Mouse (Mus musculus) liver, adult 2 months (tissue): ENCODE results near the gene Kcnd3. TPM values are rescaled to one million over a fixed set of nuclear protein-coding genes. Genes with fewer than 3 reads are reported as not detected.

ENCODE experiments used
- DNase-seq: peaks from one replicate; pipeline ENCODE4 v3.0.0-alpha.2; 2011; ENCODE audit warnings: low read depth, low spot score; ENCODE audit errors: extremely low read depth
- H3K27ac ChIP-seq: fragments of 200-500 bp; replicated peaks from 2 replicates; pipeline ENCODE4 v1.5.1; 2012; ENCODE audit warnings: low read depth, mild to moderate bottlenecking, control low read depth, inconsistent platforms, low read length; ENCODE audit not compliant: insufficient read depth
- H3K27me3 ChIP-seq: fragments of 200-500 bp; 2 replicates; pipeline ENCODE4 v1.6.1; 2012; ENCODE audit warnings: mild to moderate bottlenecking, moderate library complexity, low read length, inconsistent platforms; ENCODE audit not compliant: control insufficient read depth, insufficient read depth
- H3K36me3 ChIP-seq: fragments of 200-500 bp; 2 replicates; pipeline ENCODE4 v1.6.1; 2012; ENCODE audit warnings: low read length, inconsistent platforms; ENCODE audit not compliant: control insufficient read depth, insufficient read depth
- H3K4me1 ChIP-seq: fragments of 200-500 bp; 2 replicates; pipeline ENCODE4 v1.6.1; 2011; ENCODE audit warnings: low read length; ENCODE audit not compliant: control insufficient read depth, insufficient read depth
- H3K4me3 ChIP-seq: fragments of 200-500 bp; 2 replicates; pipeline ENCODE4 v1.5.1; 2011; ENCODE audit warnings: low read depth, mild to moderate bottlenecking, control low read depth, low read length, moderate library complexity; ENCODE audit not compliant: insufficient read depth
- H3K79me2 ChIP-seq: fragments of 200-500 bp; 2 replicates; pipeline ENCODE4 v1.6.1; 2012; ENCODE audit warnings: inconsistent platforms, mild to moderate bottlenecking, low read length, moderate library complexity; ENCODE audit not compliant: control insufficient read depth, insufficient read depth
- H3K9ac ChIP-seq: fragments of 200-500 bp; 2 replicates; pipeline ENCODE4 v1.6.1; 2012; ENCODE audit warnings: low read depth, mild to moderate bottlenecking, control low read depth, inconsistent platforms, low read length
- CTCF ChIP-seq: fragments of 200-500 bp; IDR thresholded peaks from 2 replicates; pipeline ENCODE4 v1.5.1; 2011; ENCODE audit warnings: low read depth, low read length, control low read depth
- POLR2A ChIP-seq: fragments of 200-500 bp; IDR thresholded peaks from 2 replicates; pipeline ENCODE4 v1.6.1; 2011; ENCODE audit warnings: low read length, control low read depth; ENCODE audit not compliant: insufficient read depth; ENCODE audit errors: extremely low read depth
- WGBS: fragments of 180-500 bp; shearing (Covaris S2); methylation state at CpG from one replicate; pipeline ENCODE4 v1.1.7; 2018; 5-methylcytosine and 5-hydroxymethylcytosine counted together
- polyA plus RNA-seq: library from polyadenylated mRNA; depleted of rRNA; stranded (reverse); fragments of >200 nt; gene quantifications from 2 replicates; pipeline ENCODE4 v1.2.3, GENCODE M21; 2012
- total RNA-seq: library from RNA; depleted of rRNA; stranded (reverse); fragments of >200 nt; gene quantifications from 2 replicates; pipeline ENCODE4 v1.2.3, GENCODE M21; 2014

Gene Kcnd3
- total and polyA plus RNA-seq, 2 experiments, result under 0.01 to 0.04 TPM

DNA sequence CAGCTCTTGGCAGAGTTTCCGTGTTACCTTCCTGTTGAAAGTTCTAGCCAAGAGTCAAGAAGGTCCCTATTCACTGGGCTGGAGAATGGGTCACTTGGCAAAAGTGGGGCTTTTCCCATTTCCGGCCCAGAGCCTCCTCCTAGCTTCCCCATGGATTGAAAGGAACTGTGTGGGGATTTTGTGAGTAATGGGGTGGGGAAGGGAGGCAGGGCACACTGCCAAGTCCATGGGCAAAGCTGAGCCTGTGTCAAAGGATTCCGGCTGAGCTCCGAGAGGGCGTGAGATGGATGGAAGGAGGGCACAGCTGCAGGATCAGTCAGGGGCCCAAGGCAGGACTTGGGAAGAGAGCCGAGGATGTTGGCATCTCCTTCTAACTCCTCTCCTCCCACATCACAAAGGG is 258.1 kb downstream of the Kcnd3 start:
- no peak overlapping the region for H3K27ac ChIP-seq
- H3K27me3 ChIP-seq, result no peaks in the 10 kb centered on the region
- no peaks in the 10 kb centered on the region for H3K36me3 ChIP-seq
- no peak for TF ChIP-seq CTCF
- no peak for TF ChIP-seq POLR2A
- WGBS, result 86% methylated on average over 6 of the region's 6 CpGs
- no peak overlapping the region for H3K4me3 ChIP-seq
- H3K4me1 ChIP-seq, result peaks cover 4% of the 10 kb centered on the region; the same call in 1 of the 2 replicates
- H3K79me2 ChIP-seq, result no peaks in the 10 kb centered on the region
- H3K9ac ChIP-seq, result no peak overlapping the region
- no peak for DNase-seq

DNA sequence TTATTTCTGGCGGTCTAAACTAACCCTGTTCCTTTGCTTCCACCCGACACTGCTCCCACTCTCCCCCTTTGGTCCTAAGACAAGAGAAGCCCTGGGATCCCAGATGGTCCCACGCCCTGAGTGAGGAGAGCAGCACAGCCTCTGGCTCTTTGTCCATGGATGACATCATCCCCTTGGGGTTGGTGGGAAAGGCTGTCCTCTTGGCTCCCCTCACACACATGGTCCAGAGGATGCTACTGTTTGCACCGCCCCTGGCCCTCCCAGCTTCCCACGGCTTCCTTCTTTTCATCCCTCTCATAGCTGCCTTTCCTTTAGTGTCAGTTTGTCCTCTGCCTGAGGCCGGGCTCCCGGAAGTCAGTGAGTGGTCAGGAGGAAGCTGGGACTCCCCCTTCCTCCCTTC is 259.6 kb downstream of the Kcnd3 start:
- 72% methylated on average over 7 of the region's 7 CpGs for WGBS
- H3K27me3 ChIP-seq, result no peaks in the 10 kb centered on the region
- no peak overlapping the region for H3K4me3 ChIP-seq
- H3K79me2 ChIP-seq, result no peaks in the 10 kb centered on the region
- no peak overlapping the region for H3K27ac ChIP-seq
- TF ChIP-seq CTCF, result no peak
- no peak for TF ChIP-seq POLR2A
- H3K9ac ChIP-seq, result no peak overlapping the region
- DNase-seq, result no peak
- H3K4me1 ChIP-seq, result no peaks in the 10 kb centered on the region
- H3K36me3 ChIP-seq, result no peaks in the 10 kb centered on the region

DNA sequence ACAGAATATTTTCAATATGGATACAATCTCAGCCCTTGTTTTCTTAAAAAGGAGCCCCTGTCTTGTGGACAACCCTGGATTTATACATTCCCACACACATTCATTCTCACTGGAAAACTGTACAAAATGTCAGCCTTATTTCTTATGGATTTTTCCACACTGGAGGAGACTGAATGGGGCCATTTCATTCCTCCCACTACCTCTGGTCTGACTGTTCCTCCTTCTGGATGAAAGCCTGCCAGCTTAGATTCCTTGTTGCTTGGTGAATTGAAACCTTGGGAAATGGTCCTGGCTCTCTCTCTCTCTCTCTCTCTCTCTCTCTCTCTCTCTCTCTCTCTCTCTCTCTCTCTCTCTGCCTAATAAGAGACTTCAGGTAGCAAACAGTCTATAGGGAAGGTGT is 260.7 kb downstream of the Kcnd3 start:
- Histone ChIP-seq H3K36me3 (no peaks in the 10 kb centered on the region), H3K4me3 (no peak overlapping the region), H3K27me3 (no peaks in the 10 kb centered on the region), H3K4me1 (no peaks in the 10 kb centered on the region), H3K27ac (no peak overlapping the region), H3K79me2 (no peaks in the 10 kb centered on the region), H3K9ac (no peak overlapping the region)
- DNase-seq, result no peak
- TF ChIP-seq POLR2A (no peak), CTCF (no peak)

DNA sequence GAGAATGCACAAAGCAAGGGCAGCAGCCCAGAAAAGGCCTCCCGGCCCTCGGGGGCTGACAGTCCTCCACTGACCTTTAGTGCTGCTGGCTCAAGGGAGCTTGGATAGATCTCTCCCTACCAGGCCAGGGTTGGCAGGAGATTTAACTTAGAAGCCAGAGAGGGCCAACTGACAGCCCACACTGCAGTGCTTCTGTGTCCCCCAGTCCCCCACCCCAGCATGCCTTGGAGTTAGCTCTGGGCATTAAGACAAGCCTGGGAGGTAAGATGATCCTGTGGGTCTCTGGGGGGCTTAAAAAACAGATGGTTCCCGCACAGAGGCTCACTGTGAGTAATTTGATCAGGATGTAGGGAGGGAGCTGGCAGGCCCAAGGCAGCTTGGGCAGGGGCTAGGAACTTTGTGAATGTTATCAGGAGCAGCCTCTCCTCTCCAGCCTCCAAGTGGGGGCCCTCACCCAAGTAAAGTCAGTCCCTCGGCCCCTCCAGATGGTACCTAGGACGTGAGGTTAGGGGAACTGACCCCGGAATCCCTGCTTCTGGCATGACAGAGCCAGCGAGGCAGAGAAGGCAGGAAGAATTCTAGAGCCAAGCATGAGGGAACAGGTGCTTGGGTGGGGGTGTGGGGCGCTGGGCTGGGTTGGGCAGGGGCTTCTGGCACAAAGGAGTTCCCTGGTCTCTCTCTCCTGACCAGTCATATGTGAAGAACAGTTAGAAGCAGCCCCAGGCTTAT is 262.1 kb downstream of the Kcnd3 start:
- 56% methylated on average over 8 of the region's 8 CpGs for WGBS
- no peaks in the 10 kb centered on the region for H3K27me3 ChIP-seq
- H3K27ac ChIP-seq, result no peak overlapping the region
- DNase-seq, result no peak
- no peaks in the 10 kb centered on the region for H3K4me1 ChIP-seq
- no peaks in the 10 kb centered on the region for H3K79me2 ChIP-seq
- H3K9ac ChIP-seq, result no peak overlapping the region
- no peaks in the 10 kb centered on the region for H3K36me3 ChIP-seq
- TF ChIP-seq CTCF (no peak), POLR2A (no peak)
- H3K4me3 ChIP-seq, result no peak overlapping the region

DNA sequence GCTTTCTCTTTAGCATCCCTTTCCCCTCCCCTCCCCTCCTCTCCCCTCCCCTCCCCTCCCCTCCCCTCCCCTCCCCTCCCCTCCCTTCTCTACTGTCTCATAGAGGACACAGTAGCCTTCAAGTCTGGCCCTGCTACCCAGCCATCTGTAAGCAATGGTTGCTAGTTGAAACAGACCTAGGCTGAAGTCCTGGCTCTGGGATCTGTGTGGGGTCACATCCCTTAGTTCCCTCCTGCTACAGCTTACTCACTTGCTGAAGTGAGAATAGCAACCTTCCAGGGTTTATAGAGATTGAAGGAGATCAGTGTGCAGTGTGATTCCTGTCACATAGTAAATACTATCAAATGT is 262.7 kb downstream of the Kcnd3 start:
- no peak overlapping the region for H3K9ac ChIP-seq
- H3K27me3 ChIP-seq, result no peaks in the 10 kb centered on the region
- H3K4me1 ChIP-seq, result no peaks in the 10 kb centered on the region
- DNase-seq, result no peak
- H3K4me3 ChIP-seq, result no peak overlapping the region
- no peak overlapping the region for H3K27ac ChIP-seq
- TF ChIP-seq CTCF (no peak), POLR2A (no peak)
- H3K36me3 ChIP-seq, result no peaks in the 10 kb centered on the region
- no peaks in the 10 kb centered on the region for H3K79me2 ChIP-seq

DNA sequence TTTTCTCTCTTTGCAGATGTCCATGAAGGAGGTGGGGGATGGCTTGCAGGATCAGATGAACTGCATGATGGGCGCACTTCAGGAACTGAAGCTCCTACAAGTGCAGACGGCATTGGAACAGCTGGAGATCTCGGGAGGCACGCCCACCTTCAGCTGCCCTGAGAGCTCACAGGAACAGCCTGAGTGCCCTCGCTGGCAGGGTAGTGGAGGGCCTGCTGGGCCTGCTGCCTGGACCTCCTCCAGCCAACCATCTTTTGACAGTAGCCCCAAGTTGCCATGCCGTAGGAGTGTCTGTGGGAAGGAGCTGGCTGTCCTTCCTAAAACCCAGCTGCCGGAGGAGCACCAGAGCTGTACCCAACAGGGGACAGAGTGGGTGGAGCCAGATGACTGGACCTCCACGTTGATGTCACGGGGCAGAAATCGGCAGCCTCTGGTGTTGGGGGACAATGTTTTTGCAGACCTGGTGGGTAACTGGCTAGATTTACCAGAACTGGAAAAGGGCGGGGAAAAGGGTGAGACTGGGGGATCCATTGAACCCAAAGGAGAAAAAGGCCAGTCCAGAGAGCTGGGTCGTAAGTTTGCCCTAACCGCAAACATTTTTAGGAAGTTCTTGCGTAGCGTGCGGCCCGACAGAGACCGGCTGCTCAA is 264.3 kb downstream of the Kcnd3 start:
- Histone ChIP-seq H3K27me3 (no peaks in the 10 kb centered on the region), H3K27ac (no peak overlapping the region), H3K79me2 (no peaks in the 10 kb centered on the region), H3K36me3 (no peaks in the 10 kb centered on the region), H3K4me3 (no peak overlapping the region), H3K4me1 (no peaks in the 10 kb centered on the region), H3K9ac (no peak overlapping the region)
- no peak for DNase-seq
- 81% methylated on average over 18 of the region's 18 CpGs for WGBS
- TF ChIP-seq POLR2A (no peak), CTCF (no peak)
